Mouse (Mus musculus) left cerebral cortex, adult 6 months (tissue): ENCODE results near the gene Slc20a1. TPM values are rescaled to one million over a fixed set of nuclear protein-coding genes. Genes with fewer than 3 reads are reported as not detected.

ENCODE experiments used
- long read RNA-seq, 2 experiments: library from polyadenylated mRNA; unstranded; transcript quantifications; one replicate each; pipeline ENCODE4 v2.0.0; 2019 to 2020
- polyA plus RNA-seq: library from polyadenylated mRNA; unstranded; fragments of <200 nt; fragmentation: Nextera tagmentation; gene quantifications from 2 replicates; pipeline ENCODE4 v1.2.3, GENCODE M21; 2021

Slc20a1 gene
- polyA plus RNA-seq = 18.7 and 24.3 TPM in 2 replicates
- long read RNA-seq, experiment 1, transcript Slc20a1-202 (10 exons, 3,219 nt) = minor isoform, 35 of 163 reads
- long read RNA-seq, experiment 1, transcript Slc20a1-201 (11 exons, 3,316 nt) = major isoform, 66 of 163 reads
- long read RNA-seq, experiment 1, partial matches to known transcripts = 44 of 163 reads
- long read RNA-seq, experiment 1, other reads (novel, unspliced or antisense) = 14 of 163 reads
- long read RNA-seq, experiment 2, transcript Slc20a1-201 (11 exons, 3,316 nt) = major isoform, 10 of 52 reads
- long read RNA-seq, experiment 2, transcript Slc20a1-202 (10 exons, 3,219 nt) = minor isoform, 8 of 52 reads
- long read RNA-seq, experiment 2, partial matches to known transcripts = 26 of 52 reads
- long read RNA-seq, experiment 2, other reads (novel, unspliced or antisense) = 6 of 52 reads

DNA sequence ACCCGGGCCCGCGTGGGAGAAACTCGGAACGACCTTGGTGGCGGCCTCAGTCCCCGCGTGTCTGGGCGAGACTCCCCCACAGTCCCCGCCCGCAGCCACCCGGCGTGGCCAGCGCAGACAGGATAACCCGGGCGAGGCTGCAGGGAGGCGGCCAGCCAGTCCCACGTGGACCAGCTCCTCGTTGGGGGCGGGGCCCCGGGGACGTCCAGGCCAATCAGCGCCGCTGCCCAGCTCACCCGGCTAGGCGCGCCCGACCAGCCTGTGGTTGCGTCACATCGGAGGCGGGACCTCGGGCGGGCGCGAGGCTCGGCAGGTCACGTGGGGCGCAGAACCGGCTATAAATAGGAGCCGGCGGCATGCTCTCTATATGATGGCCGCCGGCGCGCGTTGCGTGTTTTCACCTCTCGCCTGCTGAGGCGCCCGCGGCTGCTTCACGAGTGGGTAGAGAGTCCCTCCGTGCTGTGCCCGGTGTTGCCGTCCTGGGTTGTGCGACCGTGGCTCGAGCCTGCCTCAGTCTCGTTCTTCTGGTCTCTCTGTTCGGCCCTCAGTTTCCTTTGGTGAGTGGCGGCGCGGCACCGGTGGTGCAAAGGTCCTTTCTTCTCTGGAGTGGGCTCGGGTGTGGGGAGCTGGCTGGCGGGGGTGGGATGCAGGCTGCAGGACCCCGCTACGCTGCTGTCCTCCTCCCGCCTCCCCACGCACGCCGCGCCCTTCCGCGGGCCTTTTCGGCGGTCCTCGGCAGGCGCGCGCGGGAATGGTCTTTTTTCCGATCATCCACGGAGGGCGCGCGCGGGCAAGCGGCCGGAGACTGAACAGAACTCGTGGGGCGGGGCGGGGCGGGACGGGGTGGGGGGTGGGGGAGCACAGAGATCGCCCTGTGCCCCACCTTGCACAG, at the start of gene Slc20a1:
Gene Slc20a1 (plus strand): TSS at position 329 of the 892 bp plus-strand sequence.

Other genes with a start within 250 kb of the Slc20a1 start
- 3.5 and 10.7 TPM in 2 replicates for gene Zc3h6, start 231.4 kb upstream of the Slc20a1 start, polyA plus RNA-seq
- 2.1 and 5.6 TPM in 2 replicates for gene Gm10762, start 231.0 kb upstream of the Slc20a1 start, polyA plus RNA-seq
- gene Vinac1, start 150.6 kb upstream of the Slc20a1 start, polyA plus RNA-seq = 0.08 and 0.13 TPM in 2 replicates
- gene Ttl, start 132.8 kb upstream of the Slc20a1 start, polyA plus RNA-seq = 29.5 and 31.2 TPM in 2 replicates
- 3.3 TPM in 2 replicates for gene Polr1b, start 97.8 kb upstream of the Slc20a1 start, polyA plus RNA-seq
- 22.4 and 25.1 TPM in 2 replicates for gene Chchd5, start 69.1 kb upstream of the Slc20a1 start, polyA plus RNA-seq
- 0.12 and 0.28 TPM in 2 replicates for gene Ckap2l, start 98.4 kb downstream of the Slc20a1 start, polyA plus RNA-seq
- gene Il1a, start 111.2 kb downstream of the Slc20a1 start, polyA plus RNA-seq = 0.24 and 0.32 TPM in 2 replicates
- gene Il1b, start 172.4 kb downstream of the Slc20a1 start, polyA plus RNA-seq = 0.53 and 1.1 TPM in 2 replicates